Mouse (Mus musculus) regulatory T cell (primary cell): Measurements from ENCODE around the gene Noc3l.

Source experiments
- in situ Hi-C: fragments of 300-600 bp; cut with MboI, MseI; formaldehyde crosslinking; loops from one replicate; pipeline ENCODE4 v1.15.1; 2025; ENCODE audit warnings: high pct_unique_total_duplicates

Noc3l gene

DNA sequence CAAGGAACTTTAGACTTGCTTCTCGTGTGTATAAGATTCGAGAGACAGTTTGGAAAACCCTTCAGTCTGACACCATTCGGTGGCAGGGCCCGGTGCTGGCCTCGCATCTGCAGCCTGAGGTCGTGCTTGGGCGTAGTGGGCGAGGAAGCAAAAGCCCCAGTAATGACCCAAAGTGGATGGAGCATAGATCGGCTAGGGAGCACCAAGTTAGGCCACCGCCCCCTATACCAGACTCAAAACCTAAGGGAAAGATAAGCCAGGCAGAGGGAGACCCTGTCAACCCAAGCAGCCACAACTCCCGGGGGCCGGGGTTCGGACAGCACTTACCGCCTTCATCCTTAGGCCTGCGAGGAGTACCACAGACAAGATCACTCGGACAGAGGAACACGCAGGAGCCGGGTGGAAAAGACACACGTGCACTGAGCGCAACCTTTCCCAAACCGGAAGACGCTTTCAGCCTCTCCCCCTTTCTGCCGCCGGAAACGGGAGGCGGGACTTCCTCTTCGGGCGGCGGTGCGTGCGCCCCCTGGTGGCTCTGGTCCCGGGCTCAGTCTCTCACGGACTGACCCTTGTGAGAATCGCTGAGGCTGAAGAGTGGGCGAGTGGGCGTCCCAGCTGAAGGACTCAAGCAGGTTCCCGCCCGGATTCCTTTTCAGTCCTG lies at the start of gene Noc3l:
TSS of gene Noc3l (minus strand) at position 472 of the 661 bp plus-strand sequence.
- in situ Hi-C loops = loop anchor here (5.0 to 25.0 kb wide), 2 partner anchors 113 to 757 kb away; partner anchors contain the start of genes Cep55 and Hells

DNA sequence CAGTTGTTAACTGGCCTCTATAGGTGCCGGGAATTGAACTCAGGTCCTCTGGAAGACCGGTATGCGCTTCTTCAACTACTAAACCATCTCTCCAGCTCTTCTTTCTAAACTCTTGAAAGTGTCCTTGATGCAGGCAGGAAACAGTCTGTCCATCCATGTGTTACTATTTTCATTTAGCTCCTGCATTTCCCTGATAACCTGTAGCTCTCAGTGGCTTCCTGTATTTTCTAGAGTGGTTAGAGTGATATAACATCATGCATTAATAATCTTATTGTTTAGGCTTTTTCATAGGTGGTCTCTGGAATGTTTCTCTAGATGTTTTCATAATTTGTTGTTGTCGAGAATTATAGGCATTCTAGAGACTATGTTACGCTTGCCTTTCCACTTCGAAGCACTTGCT lies 43.5 kb upstream of the Noc3l start:
- in situ Hi-C loops = no loop called here

- in situ Hi-C loops = no loop called here
These were observed 39.2 kb upstream of the Noc3l start for GRCm38 (mm10) chr19:38858224-38858623.

DNA sequence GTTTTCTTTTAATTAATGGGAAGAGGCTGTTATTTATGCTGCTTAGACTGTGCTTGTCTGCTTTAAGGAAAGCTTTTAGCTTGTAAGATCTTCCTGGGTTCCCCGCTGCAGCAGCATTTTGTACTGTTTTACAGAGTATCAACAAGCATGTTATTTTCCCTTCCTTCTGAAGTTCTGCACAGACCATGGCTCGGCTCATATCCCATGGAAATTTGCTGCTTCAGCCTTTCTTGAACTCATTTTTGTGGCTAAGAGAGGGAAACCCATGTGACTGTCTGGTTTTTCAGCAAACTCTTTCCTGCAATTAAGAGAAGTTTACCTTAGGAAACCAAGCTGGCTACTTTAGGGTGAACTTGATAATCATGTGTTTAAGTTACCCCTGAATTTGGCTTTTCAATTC lies 27.3 kb upstream of the Noc3l start:
- in situ Hi-C loops = loop anchor here (25.0 kb wide), 1 partner anchor 1416 kb away; the partner anchor contains the start of gene Pdlim1

GRCm38 (mm10) chr19:38844817-38845216 lies 25.8 kb upstream of the Noc3l start:
- in situ Hi-C loops = loop anchor here (25.0 kb wide), 1 partner anchor 1417 kb away; the partner anchor contains the start of gene Pdlim1

DNA sequence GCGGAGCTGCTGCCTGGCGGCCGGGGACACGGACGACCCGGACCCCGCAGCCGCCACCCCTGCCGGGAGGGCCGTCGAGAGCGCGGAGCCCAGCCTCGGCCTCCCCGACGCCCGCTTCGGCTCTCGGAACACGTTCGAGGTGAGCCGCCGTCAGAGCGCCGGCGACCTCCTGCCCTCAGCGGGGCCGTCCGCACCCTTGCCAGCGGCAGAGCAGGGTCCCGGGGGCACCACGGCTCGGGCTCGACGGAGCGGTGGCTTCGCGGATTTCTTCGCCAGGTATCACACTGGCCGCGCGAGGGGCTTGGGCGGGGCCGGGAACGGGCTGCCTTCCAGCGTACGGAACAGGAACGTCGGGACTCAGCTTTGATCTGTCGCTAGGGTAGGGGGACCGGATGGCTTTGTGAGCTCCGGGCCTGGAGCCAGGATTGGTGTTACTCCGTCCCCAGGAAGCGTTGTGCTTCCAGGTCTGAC lies 18.2 kb upstream of the Noc3l start:
- in situ Hi-C loops = loop anchor here (25.0 kb wide), 1 partner anchor 1425 kb away; the partner anchor contains the start of gene Pdlim1

- in situ Hi-C loops = loop anchor here (25.0 kb wide), 1 partner anchor 1426 kb away; the partner anchor contains the start of gene Pdlim1
These were observed 17.6 kb upstream of the Noc3l start, which contains the start of gene Tbc1d12 for GRCm38 (mm10) chr19:38836438-38837170. Tbc1d12 (plus strand) TSS chr19:38836579.

DNA sequence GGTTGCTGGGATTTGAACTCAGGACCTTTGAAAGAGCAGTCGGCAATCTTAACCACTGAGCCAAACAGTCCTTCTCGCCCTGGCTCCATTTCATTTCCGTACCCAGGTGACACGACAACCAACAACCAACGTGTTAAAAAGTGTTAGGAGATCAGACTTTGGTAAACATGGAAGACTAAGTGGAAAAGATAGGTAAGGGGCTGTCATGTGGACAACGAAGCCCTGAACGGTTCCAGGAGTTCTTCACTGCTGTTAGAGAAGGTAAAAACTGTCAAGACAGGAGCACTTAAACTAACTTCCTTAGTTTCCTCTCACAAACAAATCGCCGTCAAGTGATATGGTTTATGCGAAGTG lies 17.0 kb upstream of the Noc3l start:
- in situ Hi-C loops = loop anchor here (25.0 kb wide), 1 partner anchor 1426 kb away; the partner anchor contains the start of gene Pdlim1

DNA sequence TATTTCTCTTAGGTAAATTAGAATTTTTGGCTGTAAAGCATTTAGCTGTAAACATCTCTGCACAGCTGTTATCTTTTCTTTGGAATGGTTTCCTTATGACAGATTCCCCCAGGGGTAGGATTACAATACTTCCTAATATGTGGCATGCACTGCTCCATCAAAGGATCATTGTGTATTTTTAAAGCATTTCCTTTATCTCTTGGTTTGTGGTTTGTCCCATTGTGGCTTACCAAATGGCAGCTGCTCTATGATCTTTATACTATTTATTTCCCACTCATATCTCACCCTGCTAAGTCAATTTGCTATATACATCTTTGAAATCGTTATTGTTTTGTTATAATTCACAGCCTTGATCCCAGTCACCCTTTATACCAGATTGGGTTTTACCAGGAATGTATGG lies 14.2 kb upstream of the Noc3l start:
- in situ Hi-C loops = loop anchor here (25.0 kb wide), 1 partner anchor 1429 kb away; the partner anchor contains the start of gene Pdlim1

GRCm38 (mm10) chr19:38820186-38820804 lies 1.3 kb upstream of the Noc3l start:
- in situ Hi-C loops = loop anchor here (25.0 kb wide), 1 partner anchor 758 kb away; the partner anchor contains the start of gene Cep55

DNA sequence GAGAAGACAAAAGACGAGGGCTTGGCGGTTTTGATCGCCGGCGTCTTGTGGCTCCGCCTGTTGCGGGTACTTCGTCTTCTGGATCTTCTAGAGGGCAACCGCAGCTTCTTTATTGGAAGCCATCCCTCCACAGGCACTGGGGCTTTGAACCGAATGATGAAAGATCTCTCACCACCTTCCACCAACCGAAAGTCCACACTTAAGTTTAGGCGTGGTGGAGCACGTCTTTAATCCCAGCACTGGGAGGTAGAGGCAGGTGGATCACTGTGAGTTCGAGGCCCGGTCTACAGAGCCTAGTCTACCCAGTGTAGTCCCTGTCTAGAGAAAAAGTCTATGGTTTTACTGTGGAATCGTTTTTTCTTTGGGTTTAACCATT lies 378 bp upstream of the Noc3l start:
- in situ Hi-C loops = loop anchor here (5.0 to 25.0 kb wide), 2 partner anchors 113 to 757 kb away; partner anchors contain the start of genes Cep55 and Hells

DNA sequence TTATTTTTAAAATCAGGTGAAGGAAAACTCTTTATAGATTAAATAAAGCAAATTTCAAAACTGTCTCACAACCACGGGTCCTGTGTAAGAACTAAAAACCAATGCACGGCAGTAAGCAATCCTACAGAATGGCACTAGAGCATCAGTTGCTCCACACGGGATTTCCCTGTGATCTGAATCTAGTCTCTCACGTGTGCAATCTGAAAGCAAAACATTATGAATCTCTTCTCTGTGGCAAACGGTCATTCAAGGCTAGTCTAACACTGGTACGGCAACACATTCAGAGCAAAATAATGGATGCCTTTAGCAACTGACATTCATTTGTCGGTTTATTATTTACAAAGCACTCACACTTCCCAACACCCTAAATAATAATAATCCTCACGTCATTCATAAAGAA lies 846 bp downstream of the Noc3l start:
- in situ Hi-C loops = loop anchor here (5.0 to 25.0 kb wide), 2 partner anchors 114 to 756 kb away; partner anchors contain the start of genes Cep55 and Hells

- in situ Hi-C loops = no loop called here
These were observed 20.2 kb downstream of the Noc3l start for GRCm38 (mm10) chr19:38798801-38799200.

DNA sequence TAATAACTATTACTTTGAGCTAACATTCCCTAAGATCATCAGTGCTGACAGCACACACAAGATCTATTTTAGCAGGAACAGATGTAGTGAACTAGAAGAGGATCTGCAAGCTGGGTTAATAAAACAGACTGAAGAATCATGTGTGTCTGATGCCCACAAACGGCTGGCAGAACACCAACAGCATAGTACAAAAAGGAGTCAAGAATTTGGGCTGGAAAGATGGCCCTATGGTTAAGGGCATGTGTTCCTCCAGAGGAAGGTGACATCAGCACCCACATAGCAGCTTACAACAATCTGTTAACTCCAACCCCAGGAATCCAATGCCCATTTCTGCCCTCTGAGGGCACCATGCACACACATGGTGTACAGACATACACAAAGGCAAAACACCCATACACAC lies 20.7 kb downstream of the Noc3l start:
- in situ Hi-C loops = no loop called here

DNA sequence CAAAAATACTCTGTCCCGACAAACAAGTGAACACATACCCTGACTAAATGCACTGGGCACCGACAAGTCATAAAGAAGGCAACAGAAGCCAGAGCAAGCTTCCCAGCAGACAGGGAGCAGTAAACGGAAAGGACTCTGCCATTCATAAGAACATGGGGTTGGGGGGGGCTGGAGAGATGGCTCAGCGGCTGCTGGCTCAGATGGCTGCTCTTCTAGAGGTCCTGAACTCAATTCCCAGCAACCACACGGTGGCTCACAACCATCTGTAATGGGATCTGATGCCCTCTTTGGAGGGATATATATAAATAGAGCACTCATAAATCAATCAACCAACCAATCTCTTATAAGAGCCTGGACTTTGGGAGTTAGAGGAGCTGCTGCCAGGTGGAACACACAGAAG lies 22.5 kb downstream of the Noc3l start:
- in situ Hi-C loops = no loop called here

GRCm38 (mm10) chr19:38793563-38794045 lies 25.4 kb downstream of the Noc3l start:
- in situ Hi-C loops = no loop called here

DNA sequence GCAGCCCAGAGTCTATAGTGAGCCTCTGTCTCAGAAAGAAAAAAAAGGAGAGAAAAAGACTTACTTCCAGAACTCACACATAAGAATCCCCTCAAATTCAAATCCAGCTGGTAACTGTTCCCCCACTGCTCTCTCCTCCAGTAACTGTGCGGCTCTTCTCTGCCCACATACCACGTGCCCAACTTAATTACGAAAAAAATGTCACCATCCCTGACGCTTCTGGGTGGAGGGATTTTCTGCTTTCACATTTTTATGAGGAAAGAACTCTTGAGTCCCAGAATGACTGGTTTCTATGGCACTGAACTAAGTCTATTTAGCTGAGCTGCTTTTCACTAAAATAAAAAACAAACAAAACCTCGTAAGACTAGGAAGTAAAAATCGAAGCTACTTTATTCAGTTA lies 31.3 kb downstream of the Noc3l start:
- in situ Hi-C loops = no loop called here

- in situ Hi-C loops = no loop called here
These were observed 35.5 kb downstream of the Noc3l start for GRCm38 (mm10) chr19:38783542-38783941.

GRCm38 (mm10) chr19:38778805-38779204 lies 40.2 kb downstream of the Noc3l start:
- in situ Hi-C loops = loop anchor here (10.0 kb wide), 1 partner anchor 354 kb away; no protein-coding TSS in a partner anchor

DNA sequence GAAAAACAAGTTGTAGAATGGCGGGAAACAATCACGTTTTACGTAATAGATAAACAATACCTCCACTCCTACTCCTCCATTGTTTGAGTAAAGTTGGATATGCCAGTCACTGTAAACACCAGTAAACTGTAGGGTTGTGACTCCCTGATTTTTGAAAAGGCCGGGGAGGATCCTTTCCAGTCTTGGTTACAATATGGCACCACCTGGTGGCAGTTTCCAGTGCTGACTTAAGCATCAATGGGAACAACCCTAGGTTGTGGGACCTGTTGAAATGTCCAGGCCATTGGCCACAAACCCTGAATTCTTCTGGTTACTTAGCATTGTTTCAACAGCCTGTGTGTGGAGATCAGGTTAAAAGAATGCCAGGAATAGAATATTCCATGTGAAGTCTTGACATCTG lies 43.5 kb downstream of the Noc3l start:
- in situ Hi-C loops = loop anchor here (10.0 kb wide), 1 partner anchor 351 kb away; no protein-coding TSS in a partner anchor

DNA sequence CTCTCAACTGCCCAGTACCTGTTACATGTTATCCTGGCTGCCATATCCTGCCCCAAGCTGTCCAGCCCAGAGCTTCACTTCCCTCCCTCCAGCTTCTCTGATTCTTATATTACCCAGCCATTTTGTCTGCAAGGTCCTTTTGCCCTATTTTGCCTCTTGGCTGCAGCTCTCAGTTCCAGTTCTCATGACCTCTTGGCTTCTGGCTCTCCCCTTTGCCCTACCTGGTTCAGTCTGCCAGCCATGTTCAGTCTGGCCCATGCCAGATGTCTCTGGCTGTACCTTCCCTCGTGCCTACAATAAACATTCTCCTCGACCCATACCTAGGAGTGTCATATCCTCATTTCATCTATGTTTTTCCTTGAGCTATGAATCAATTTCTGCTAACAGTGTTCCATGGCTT lies 52.7 kb downstream of the Noc3l start:
- in situ Hi-C loops = no loop called here
